Mouse (Mus musculus): ENCODE results near the gene Inip.

DNA sequence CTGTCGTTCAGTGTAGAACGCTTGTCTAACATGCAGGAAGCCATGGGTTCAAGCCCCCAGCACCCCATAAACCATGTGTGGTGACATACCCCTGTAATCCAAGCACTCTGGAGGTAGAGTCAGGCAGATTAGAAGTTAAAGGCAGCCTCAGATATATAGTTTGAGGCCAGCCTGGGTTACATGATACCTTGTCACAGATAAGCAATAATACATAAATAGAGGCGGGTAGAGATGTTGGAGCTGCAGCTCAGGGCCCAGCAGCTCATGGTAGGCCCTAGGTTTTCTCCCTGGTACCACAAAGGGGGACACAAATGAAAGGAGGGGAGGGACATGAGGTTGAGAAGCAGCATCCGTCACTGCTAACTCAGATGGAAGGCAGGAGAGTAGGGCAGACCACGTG lies 16.4 kb upstream of the Inip start:
- TF ChIP-seq CTCF (IDR thresholded peaks at IDR 0.05; ENCODE audit: extremely low read depth, insufficient read depth, insufficient read length, insufficient replicate concordance) (no peak), POLR2A (IDR thresholded peaks at IDR 0.05; ENCODE audit: low read depth, low read length) (no peak)

Data from spleen, adult 2 months (tissue).